Mouse (Mus musculus) heart, postnatal 25 days (tissue): ENCODE measurements around the gene Ccdc28a. TPM values are rescaled to one million over a fixed set of nuclear protein-coding genes. Genes with fewer than 3 reads are reported as not detected.

ENCODE experiments used
- DNase-seq: peaks from one replicate; pipeline ENCODE4 v3.0.0; 2022; ENCODE audit warnings: low spot score
- intact Hi-C: fragments of 180-260 bp; cut with DNase I; formaldehyde crosslinking; loops from one replicate; pipeline ENCODE4 v1.15.1; 2025
- total RNA-seq, 2 experiments: library from RNA; stranded (reverse); gene quantifications; 2 replicates each; pipeline ENCODE4 v1.2.3; 2021

The Ccdc28a gene
- total RNA-seq, 2 experiments from 2014 or later, result 10.0 to 14.3 TPM

GRCm38 (mm10) chr10:18197206-18197979 is 37.4 kb downstream of the Ccdc28a start:
- DNase-seq, result no peak
- intact Hi-C loops, result loop anchor here (1.0 to 5.0 kb wide), 4 partner anchors 80 to 464 kb away; partner anchors contain the start of gene Reps1

DNA sequence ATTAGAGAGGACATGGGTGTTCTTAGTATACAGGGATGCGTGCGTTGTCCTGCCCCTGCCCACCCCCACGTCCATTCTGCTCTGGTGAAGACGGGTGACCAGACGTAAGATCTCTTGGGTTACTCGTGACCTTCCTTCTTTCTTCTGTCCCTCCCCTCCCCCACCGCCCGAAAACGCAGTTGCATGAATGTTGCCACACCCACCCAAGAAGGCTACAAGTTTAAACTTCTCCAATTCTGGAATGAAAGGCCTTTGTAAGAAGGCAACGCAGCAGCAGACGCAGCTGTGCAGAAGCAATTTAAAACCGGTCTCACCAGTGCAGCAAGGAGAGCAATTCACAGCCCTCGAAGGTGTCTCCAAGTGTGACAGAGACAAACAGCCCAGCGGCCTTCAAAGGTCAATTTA is 40.1 kb downstream of the Ccdc28a start:
- no peak for DNase-seq
- intact Hi-C loops, result loop anchor here (5.0 kb wide), 1 partner anchor 77 kb away; no protein-coding TSS in a partner anchor

DNA sequence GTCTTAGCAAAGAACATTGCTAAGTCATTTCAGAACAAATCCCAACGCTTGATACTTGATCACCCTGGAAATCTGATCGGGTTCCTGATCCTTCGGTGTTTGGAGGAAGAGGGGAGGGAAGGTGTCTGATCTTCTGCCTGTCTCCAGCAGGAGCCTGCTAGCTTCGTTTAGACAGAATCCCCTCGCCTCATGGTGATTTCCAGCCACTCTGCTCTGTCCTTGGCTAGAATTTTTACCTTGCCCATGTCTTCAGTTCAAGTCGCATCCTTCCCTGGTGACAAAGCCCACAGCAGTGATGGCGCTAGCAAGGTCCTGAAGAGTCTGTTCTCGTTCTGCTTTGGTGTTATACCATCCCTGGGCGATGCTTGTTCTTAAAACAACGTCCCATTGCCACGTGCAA is 40.6 kb downstream of the Ccdc28a start:
- DNase-seq, result no peak
- intact Hi-C loops, result no loop called here

DNA sequence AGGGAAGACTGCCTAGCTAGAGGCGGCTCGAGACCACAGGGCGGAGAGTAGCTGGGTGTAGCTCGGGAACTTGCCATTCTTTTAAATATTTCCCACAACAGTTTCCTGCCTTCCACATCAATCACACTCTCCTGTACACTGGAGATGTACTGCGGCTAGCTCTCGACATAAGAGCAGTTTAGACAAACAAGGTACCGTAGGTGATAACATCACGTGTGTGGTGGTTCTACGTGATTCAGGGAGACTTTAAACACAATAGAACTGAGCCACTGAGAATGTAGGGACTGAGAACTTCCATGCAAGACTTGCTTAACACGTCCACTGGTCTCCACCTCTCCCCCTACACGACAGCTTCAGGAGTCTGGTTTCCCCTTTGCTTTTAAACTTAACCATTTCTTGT is 41.6 kb downstream of the Ccdc28a start:
- no peak for DNase-seq
- intact Hi-C loops, result no loop called here

GRCm38 (mm10) chr10:18191706-18192105 is 43.1 kb downstream of the Ccdc28a start:
- intact Hi-C loops, result no loop called here
- no peak for DNase-seq

DNA sequence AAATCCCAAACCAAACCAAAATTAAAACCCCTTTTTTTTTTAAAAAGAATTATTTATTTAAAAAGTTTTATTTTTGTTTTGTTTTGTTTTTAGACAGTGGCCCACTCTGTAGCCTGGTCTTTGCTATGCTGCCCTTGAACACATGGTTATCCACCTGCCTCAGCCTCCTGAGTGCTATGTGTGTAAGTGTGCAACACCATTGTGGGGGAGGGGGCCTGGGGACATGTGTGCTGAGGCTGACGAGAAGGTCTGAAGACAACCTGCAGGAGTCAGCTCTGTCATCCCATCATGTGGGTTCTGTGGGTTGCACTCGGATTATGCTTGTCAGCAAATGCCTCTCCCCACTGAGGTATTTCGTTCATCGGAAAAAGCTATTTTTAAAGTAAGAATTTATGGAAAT is 45.3 kb downstream of the Ccdc28a start:
- intact Hi-C loops, result no loop called here
- DNase-seq, result no peak

DNA sequence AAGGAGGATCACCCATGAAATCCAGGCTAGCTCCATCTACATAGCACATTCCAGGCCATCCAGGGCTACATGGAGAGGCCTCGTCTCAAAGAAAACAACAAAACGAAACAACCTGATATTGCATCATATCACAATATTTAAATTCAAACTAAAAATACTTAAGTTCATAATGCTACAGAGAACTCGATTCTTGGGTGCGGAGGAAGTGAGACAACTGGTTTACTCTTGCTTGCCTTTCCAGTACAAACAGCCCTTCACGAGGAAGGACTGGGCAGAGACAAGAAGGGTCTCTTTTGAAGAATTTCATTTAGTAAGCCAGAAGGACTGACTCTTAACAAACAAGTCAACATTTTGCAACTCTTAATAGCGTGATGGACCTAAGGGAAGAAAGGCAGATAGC is 46.2 kb downstream of the Ccdc28a start:
- no peak for DNase-seq
- intact Hi-C loops, result no loop called here

- intact Hi-C loops, result no loop called here
Observed at GRCm38 (mm10) chr10:18182246-18182645, 52.6 kb downstream of the Ccdc28a start.

GRCm38 (mm10) chr10:18177304-18177703 is 57.5 kb downstream of the Ccdc28a start:
- intact Hi-C loops, result no loop called here

More at GRCm38 (mm10) chr10:18182246-18182645, 52.6 kb downstream of the Ccdc28a start:
- no peak for DNase-seq

DNA sequence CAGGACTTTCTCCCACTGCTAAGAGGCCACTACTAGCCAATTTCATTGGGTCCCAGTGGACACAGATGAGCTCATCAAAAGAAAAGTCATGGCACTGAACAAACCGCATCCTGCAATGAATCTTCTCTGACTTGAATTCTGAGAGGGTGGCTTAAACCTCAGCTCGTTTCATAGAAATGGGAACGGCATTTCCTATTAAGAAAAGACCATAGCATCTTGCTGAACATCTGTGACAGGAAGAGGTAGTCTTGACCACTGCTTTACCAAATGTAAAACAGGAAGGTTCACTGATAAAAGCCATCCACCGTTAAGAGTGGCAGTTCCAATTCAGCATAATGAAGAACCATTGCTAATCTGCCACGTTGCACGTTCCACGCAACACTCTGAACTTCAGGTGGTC is 58.1 kb downstream of the Ccdc28a start:
- no peak for DNase-seq
- intact Hi-C loops, result no loop called here

More at GRCm38 (mm10) chr10:18177304-18177703, 57.5 kb downstream of the Ccdc28a start:
- DNase-seq, result no peak

GRCm38 (mm10) chr10:18175087-18175486 is 59.7 kb downstream of the Ccdc28a start:
- DNase-seq, result no peak

More at GRCm38 (mm10) chr10:18175087-18175486, 59.7 kb downstream of the Ccdc28a start:
- intact Hi-C loops, result no loop called here

Other genes starting within 250 kb of the Ccdc28a start
- gene Abracl, start 211.7 kb downstream of the Ccdc28a start, total RNA-seq, result 10 to 100 TPM; 28.1 to 37.9 TPM
- 10 to 100 TPM; 27.3 to 30.1 TPM for gene Reps1, start 179.1 kb downstream of the Ccdc28a start, total RNA-seq
- gene Ect2l, start 24.1 kb downstream of the Ccdc28a start, total RNA-seq, result not detected
- gene Nhsl1, start 84.0 kb upstream of the Ccdc28a start, total RNA-seq, result 10 to 100 TPM; 19.2 to 21.4 TPM